8 mouse cellular contexts compared by ENCODE assay signal in genomic region chr7:56018972-56019929, GRCm38 (mm10). TPM values are rescaled to one million over a fixed set of nuclear protein-coding genes. Genes with fewer than 3 reads are reported as not detected.
DNase-seq lines count a peak whose midpoint lies in the region; ATAC-seq and TF ChIP-seq lines count a peak whose summit lies in the region.

No protein-coding gene starts in this region.

- WGBS in forebrain, embryonic 13.5 days = under 1% methylated on average over 48 of the region's 71 CpGs
- under 1% methylated on average over 69 of the region's 71 CpGs for WGBS in heart, postnatal 0 days
- under 1% methylated on average over 63 of the region's 71 CpGs for WGBS in liver, embryonic 16.5 days (ENCODE audit: insufficient replicate concordance)
- WGBS in neural tube, embryonic 13.5 days = under 1% methylated on average over 70 of the region's 71 CpGs

- in situ Hi-C loops in ES-E14 (cut with MboI; ENCODE audit: low sequenced_read_pairs in 2 of 2, unreplicated experiment in 2 of 2) = no loop called here

- peaks cover 0 to 3% of the 10 kb centered on the region in 2 experiments; a peak in 1 of 4 replicates for H3K4me1 ChIP-seq in ES-E14 (ENCODE audit: control insufficient read depth in 2 of 2, insufficient read depth in 2 of 2, low read length in 2 of 2, poor library complexity in 1 of 2)
- peaks cover 6% of the 10 kb centered on the region for H3K4me1 ChIP-seq in forebrain, embryonic 13.5 days
- H3K4me1 ChIP-seq in heart, postnatal 0 days (ENCODE audit: control insufficient read depth, insufficient read depth) = no peaks in the 10 kb centered on the region
- H3K4me1 ChIP-seq in liver, embryonic 16.5 days (ENCODE audit: control insufficient read depth, low read depth, low read length) = peaks cover 29% of the 10 kb centered on the region
- H3K4me1 ChIP-seq in neural tube, embryonic 13.5 days (replicated peaks) = peaks cover 17% of the 10 kb centered on the region

- TF ChIP-seq EP300 in heart, postnatal 0 days (IDR thresholded peaks at IDR 0.05; ENCODE audit: low read depth) = no peak

- H3K9me3 ChIP-seq in ES-E14 (ENCODE audit: control insufficient read depth, insufficient read depth, low read depth, low read length) = no peaks in the 10 kb centered on the region
- no peaks in the 10 kb centered on the region for H3K9me3 ChIP-seq in forebrain, embryonic 13.5 days (replicated peaks)
- no peaks in the 10 kb centered on the region for H3K9me3 ChIP-seq in heart, postnatal 0 days (replicated peaks; ENCODE audit: control insufficient read depth, low read length)
- H3K9me3 ChIP-seq in liver, embryonic 16.5 days (replicated peaks; ENCODE audit: control insufficient read depth, low read length) = no peaks in the 10 kb centered on the region
- H3K9me3 ChIP-seq in neural tube, embryonic 13.5 days = no peaks in the 10 kb centered on the region

- DNase-seq in ES-E14 (ENCODE audit: low read depth, low spot score) = peak; percentile 65
- DNase-seq in heart, postnatal 0 days (ENCODE audit: low spot score) = peak; percentile 67
- peak; percentile 62 to 86 for DNase-seq in kidney, postnatal 36 days
- peak; percentile 46 for DNase-seq in telencephalon, adult 2 months (ENCODE audit: low read depth, low spot score)

- H3K9ac ChIP-seq in ES-E14 (ENCODE audit: insufficient read depth, low read depth, low read length, poor library complexity, severe bottlenecking) = peak overlapping the region; percentile 90
- peak overlapping the region; percentile 85 for H3K9ac ChIP-seq in forebrain, embryonic 13.5 days
- peak overlapping the region; percentile 72 for H3K9ac ChIP-seq in heart, postnatal 0 days (replicated peaks; ENCODE audit: low read depth, low read length)
- peak overlapping the region; percentile 97 for H3K9ac ChIP-seq in liver, embryonic 16.5 days (ENCODE audit: low read depth, low read length)
- peak overlapping the region; percentile 89 for H3K9ac ChIP-seq in neural tube, embryonic 13.5 days

- no peak for TF ChIP-seq CTCF in heart, postnatal 0 days (IDR thresholded peaks at IDR 0.05; ENCODE audit: low read depth)

- H3K4me3 ChIP-seq in ES-E14 (ENCODE audit: insufficient read depth in 1 of 2, low read depth in 1 of 2, low read length in 2 of 2, poor library complexity in 1 of 2, severe bottlenecking in 1 of 2) = peak overlapping the region; percentile 95 to 98
- H3K4me3 ChIP-seq in forebrain, embryonic 13.5 days = peak overlapping the region; percentile 70
- H3K4me3 ChIP-seq in heart, postnatal 0 days (ENCODE audit: low read depth, low read length) = peak overlapping the region; percentile 85
- H3K4me3 ChIP-seq in liver, embryonic 16.5 days (ENCODE audit: low read depth, low read length) = peak overlapping the region; percentile 90
- peak overlapping the region; percentile 78 for H3K4me3 ChIP-seq in neural tube, embryonic 13.5 days

- no peak overlapping the region for H3K27ac ChIP-seq in ES-E14 (ENCODE audit: insufficient read depth, low read depth, low read length, poor library complexity, severe bottlenecking)
- H3K27ac ChIP-seq in forebrain, embryonic 13.5 days = peak overlapping the region; percentile 55
- H3K27ac ChIP-seq in heart, postnatal 0 days (ENCODE audit: low read depth) = no peak overlapping the region
- H3K27ac ChIP-seq in liver, embryonic 16.5 days (ENCODE audit: low read length) = peak overlapping the region; percentile 96
- peak overlapping the region; percentile 87 for H3K27ac ChIP-seq in neural tube, embryonic 13.5 days (replicated peaks)

- no peaks in the 10 kb centered on the region for H3K27me3 ChIP-seq in forebrain, embryonic 13.5 days
- no peaks in the 10 kb centered on the region for H3K27me3 ChIP-seq in heart, postnatal 0 days (ENCODE audit: control insufficient read depth, insufficient read depth, low read length)
- no peaks in the 10 kb centered on the region for H3K27me3 ChIP-seq in liver, embryonic 16.5 days (ENCODE audit: control insufficient read depth, insufficient read depth, low read depth, low read length)
- H3K27me3 ChIP-seq in neural tube, embryonic 13.5 days = no peaks in the 10 kb centered on the region

- peak overlapping the region; percentile 61 for H3K4me2 ChIP-seq in forebrain, embryonic 13.5 days
- H3K4me2 ChIP-seq in heart, postnatal 0 days (ENCODE audit: low read depth, low read length) = peak overlapping the region; percentile 98
- peak overlapping the region; percentile 86 for H3K4me2 ChIP-seq in liver, embryonic 16.5 days (ENCODE audit: low read depth, low read length)
- peak overlapping the region; percentile 72 for H3K4me2 ChIP-seq in neural tube, embryonic 13.5 days

- peak; percentile 88 for ATAC-seq in cerebellum, adult (ENCODE audit: insufficient number of reproducible peaks, low FRiP score, low TSS enrichment)
- ATAC-seq in forebrain, embryonic 13.5 days = peak; percentile 96
- peak; percentile 88 for ATAC-seq in heart, postnatal 0 days (ENCODE audit: insufficient read depth, low read depth)
- ATAC-seq in liver, embryonic 16.5 days (ENCODE audit: low read depth) = peak; percentile 69
- ATAC-seq in neural tube, embryonic 13.5 days (ENCODE audit: low read depth) = peak; percentile 96

- no peaks in the 10 kb centered on the region for H3K36me3 ChIP-seq in ES-E14 (ENCODE audit: control insufficient read depth, insufficient read depth, low read length, poor library complexity, severe bottlenecking)
- H3K36me3 ChIP-seq in forebrain, embryonic 13.5 days (ENCODE audit: poor library complexity, severe bottlenecking) = 0 out of 2 replicates have a peak, but pooled peaks cover 5% of the 10 kb centered on the region
- no peaks in the 10 kb centered on the region for H3K36me3 ChIP-seq in heart, postnatal 0 days (replicated peaks; ENCODE audit: control insufficient read depth, insufficient read depth, low read length)
- H3K36me3 ChIP-seq in liver, embryonic 16.5 days (ENCODE audit: control insufficient read depth, insufficient read depth) = no peaks in the 10 kb centered on the region
- H3K36me3 ChIP-seq in neural tube, embryonic 13.5 days = 0 out of 2 replicates have a peak, but pooled peaks cover 6% of the 10 kb centered on the region

TF ChIP-seq in ES-E14, 5 proteins besides CTCF, POLR2A, EP300 and RAD21:
- TF ChIP-seq HCFC1 (IDR thresholded peaks at IDR 0.05; ENCODE audit: borderline replicate concordance, insufficient read depth, low read length) (no peak; the same call in 1 of the 2 replicates), ZC3H11A (IDR thresholded peaks at IDR 0.05; ENCODE audit: borderline replicate concordance, low read depth, low read length) (no peak), CHD2 (IDR thresholded peaks at IDR 0.05; ENCODE audit: low read depth, low read length) (no peak), ZNF384 (IDR thresholded peaks at IDR 0.05; ENCODE audit: low read depth, low read length) (no peak), MAFK (IDR thresholded peaks at IDR 0.05; ENCODE audit: insufficient read depth, low read depth, low read length) (no peak)

RNA-seq across cellular contexts. Expression of gene Nipa1, which starts 0.5 kb away (rescaled TPM):
- 4.1 and 5.5 TPM in 2 replicates for total RNA-seq in ES-E14 (2012; rRNA removed)
- polyA plus RNA-seq in forebrain, embryonic 13.5 days (2015; fragmentation: Nextera tagmentation; extraction: Ambion mirVana) = 14.8 and 15.8 TPM in 2 replicates
- 1.5 and 2.5 TPM in 2 replicates for total RNA-seq in heart, postnatal 0 days (2014; rRNA removed; ENCODE audit: low replicate concordance)
- 3.0 and 3.1 TPM in 2 replicates for polyA plus RNA-seq in heart, postnatal 0 days (2015; fragmentation: Nextera tagmentation; extraction: Ambion mirVana)
- polyA plus RNA-seq in liver, embryonic 16.5 days (2015; fragmentation: Nextera tagmentation; extraction: Ambion mirVana) = 10.2 and 10.7 TPM in 2 replicates
- polyA plus RNA-seq in neural tube, embryonic 13.5 days (2015; fragmentation: Nextera tagmentation; extraction: Ambion mirVana) = 23.4 and 25.9 TPM in 2 replicates

RNA-seq across cellular contexts. Expression of gene Herc2, which starts 30.7 kb away (rescaled TPM):
- 32.7 and 34.9 TPM in 2 replicates for total RNA-seq in ES-E14 (2012; rRNA removed)
- 42.3 and 45.4 TPM in 2 replicates for polyA plus RNA-seq in forebrain, embryonic 13.5 days (2015; fragmentation: Nextera tagmentation; extraction: Ambion mirVana)
- 21.6 and 37.1 TPM in 2 replicates for total RNA-seq in heart, postnatal 0 days (2014; rRNA removed; ENCODE audit: low replicate concordance)
- polyA plus RNA-seq in heart, postnatal 0 days (2015; fragmentation: Nextera tagmentation; extraction: Ambion mirVana) = 11.0 and 13.0 TPM in 2 replicates
- 13.4 and 14.7 TPM in 2 replicates for polyA plus RNA-seq in liver, embryonic 16.5 days (2015; fragmentation: Nextera tagmentation; extraction: Ambion mirVana)
- polyA plus RNA-seq in neural tube, embryonic 13.5 days (2015; fragmentation: Nextera tagmentation; extraction: Ambion mirVana) = 41.3 and 48.2 TPM in 2 replicates

RNA-seq across cellular contexts. Expression of gene Nipa2, which starts 57.0 kb away (rescaled TPM):
- total RNA-seq in ES-E14 (2012; rRNA removed) = 69.2 and 69.7 TPM in 2 replicates
- polyA plus RNA-seq in forebrain, embryonic 13.5 days (2015; fragmentation: Nextera tagmentation; extraction: Ambion mirVana) = 39.3 and 41.9 TPM in 2 replicates
- 28.9 and 40.0 TPM in 2 replicates for total RNA-seq in heart, postnatal 0 days (2014; rRNA removed; ENCODE audit: low replicate concordance)
- polyA plus RNA-seq in heart, postnatal 0 days (2015; fragmentation: Nextera tagmentation; extraction: Ambion mirVana) = 30.4 and 32.2 TPM in 2 replicates
- polyA plus RNA-seq in liver, embryonic 16.5 days (2015; fragmentation: Nextera tagmentation; extraction: Ambion mirVana) = 20.0 and 20.5 TPM in 2 replicates
- 40.3 and 42.0 TPM in 2 replicates for polyA plus RNA-seq in neural tube, embryonic 13.5 days (2015; fragmentation: Nextera tagmentation; extraction: Ambion mirVana)

Comparison
In these comparisons a context has a peak if more than half of its experiments do, and no peak if none do; other contexts are left out.
1. H3K27ac ChIP-seq: peak in forebrain, embryonic 13.5 days (single experiment), liver, embryonic 16.5 days (single experiment) and neural tube, embryonic 13.5 days (single experiment); none in ES-E14 (single experiment) and heart, postnatal 0 days (single experiment).
2. Peak in every context shown above with its lines, with median percentiles within 50 percentile points of each other: DNase-seq, H3K4me3 ChIP-seq, H3K9ac ChIP-seq, ATAC-seq and H3K4me2 ChIP-seq.